Mouse (Mus musculus): ENCODE measurements around the gene Ccdc30. TPM values are rescaled to one million over a fixed set of nuclear protein-coding genes. Genes with fewer than 3 reads are reported as not detected.
A peak's percentile ranks its signal among the peaks of the same experiment; 100 is the strongest.

Ccdc30 gene
- polyA plus RNA-seq, 1 experiment from 2014 or later = 22.8 TPM

GRCm38 (mm10) chr4:119345508-119345907 is 69.8 kb downstream of the Ccdc30 start:
- no peak overlapping the region for H3K4me2 ChIP-seq (ENCODE audit: low read length)
- no peaks in the 10 kb centered on the region for H3K27me3 ChIP-seq (ENCODE audit: control insufficient read depth, insufficient read depth, low read depth, low read length)
- H3K9ac ChIP-seq (ENCODE audit: low read depth, low read length) = no peak overlapping the region
- no peaks in the 10 kb centered on the region for H3K9me3 ChIP-seq (replicated peaks; ENCODE audit: control insufficient read depth, low read length, poor library complexity, severe bottlenecking)
- no peak overlapping the region for H3K4me3 ChIP-seq (ENCODE audit: low read depth, low read length)
- no peak for ATAC-seq
- 97% methylated on average over 6 of the region's 6 CpGs for WGBS
- peaks cover 3% of the 10 kb centered on the region; the same call in 1 of the 2 replicates for H3K36me3 ChIP-seq (ENCODE audit: control insufficient read depth, insufficient read depth, low read length)
- no peak overlapping the region for H3K27ac ChIP-seq (ENCODE audit: low read length)
- no peaks in the 10 kb centered on the region for H3K4me1 ChIP-seq (ENCODE audit: control insufficient read depth, insufficient read depth, low read length)

GRCm38 (mm10) chr4:119338861-119339361 is 76.4 kb downstream of the Ccdc30 start:
- Histone ChIP-seq H3K27me3 (ENCODE audit: control insufficient read depth, insufficient read depth, low read depth, low read length) (no peaks in the 10 kb centered on the region), H3K36me3 (ENCODE audit: control insufficient read depth, insufficient read depth, low read length) (no peaks in the 10 kb centered on the region), H3K9ac (ENCODE audit: low read depth, low read length) (peak overlapping the region; percentile 36; the same call in 1 of the 2 replicates), H3K9me3 (replicated peaks; ENCODE audit: control insufficient read depth, low read length, poor library complexity, severe bottlenecking) (no peaks in the 10 kb centered on the region), H3K4me3 (ENCODE audit: low read depth, low read length) (0 out of 2 replicates have a peak overlapping the region, but pooled peaks have one; percentile 17), H3K4me2 (ENCODE audit: low read length) (peak overlapping the region; percentile 47), H3K27ac (ENCODE audit: low read length) (peak overlapping the region; percentile 93), H3K4me1 (ENCODE audit: control insufficient read depth, insufficient read depth, low read length) (peaks cover 11% of the 10 kb centered on the region)
- ATAC-seq = peak; percentile 93
- 6% methylated on average over 10 of the region's 10 CpGs for WGBS

GRCm38 (mm10) chr4:119338422-119338821 is 76.9 kb downstream of the Ccdc30 start:
- peaks cover 11% of the 10 kb centered on the region for H3K4me1 ChIP-seq (ENCODE audit: control insufficient read depth, insufficient read depth, low read length)
- 0 out of 2 replicates have a peak overlapping the region, but pooled peaks have one; percentile 17 for H3K4me3 ChIP-seq (ENCODE audit: low read depth, low read length)
- H3K4me2 ChIP-seq (ENCODE audit: low read length) = peak overlapping the region; percentile 47

GRCm38 (mm10) chr4:119333487-119333886 is 81.8 kb downstream of the Ccdc30 start:
- no peak overlapping the region for H3K4me2 ChIP-seq (ENCODE audit: low read length)
- H3K4me3 ChIP-seq (ENCODE audit: low read depth, low read length) = no peak overlapping the region
- H3K36me3 ChIP-seq (ENCODE audit: control insufficient read depth, insufficient read depth, low read length) = no peaks in the 10 kb centered on the region
- no peak for ATAC-seq
- H3K4me1 ChIP-seq (ENCODE audit: control insufficient read depth, insufficient read depth, low read length) = peaks cover 8% of the 10 kb centered on the region
- H3K9ac ChIP-seq (ENCODE audit: low read depth, low read length) = no peak overlapping the region
- H3K27ac ChIP-seq (ENCODE audit: low read length) = no peak overlapping the region
- H3K9me3 ChIP-seq (replicated peaks; ENCODE audit: control insufficient read depth, low read length, poor library complexity, severe bottlenecking) = no peaks in the 10 kb centered on the region
- WGBS = 83% methylated on average over 6 of the region's 6 CpGs
- no peaks in the 10 kb centered on the region for H3K27me3 ChIP-seq (ENCODE audit: control insufficient read depth, insufficient read depth, low read depth, low read length)

More at GRCm38 (mm10) chr4:119338422-119338821, 76.9 kb downstream of the Ccdc30 start:
- Histone ChIP-seq H3K36me3 (ENCODE audit: control insufficient read depth, insufficient read depth, low read length) (no peaks in the 10 kb centered on the region), H3K9ac (ENCODE audit: low read depth, low read length) (peak overlapping the region; percentile 36; the same call in 1 of the 2 replicates), H3K9me3 (replicated peaks; ENCODE audit: control insufficient read depth, low read length, poor library complexity, severe bottlenecking) (no peaks in the 10 kb centered on the region), H3K27ac (ENCODE audit: low read length) (peak overlapping the region; percentile 93), H3K27me3 (ENCODE audit: control insufficient read depth, insufficient read depth, low read depth, low read length) (no peaks in the 10 kb centered on the region)
- WGBS = 27% methylated on average over 4 of the region's 4 CpGs
- ATAC-seq = peak; percentile 96

- peak overlapping the region; percentile 73 for H3K4me2 ChIP-seq (ENCODE audit: low read length)
- no peaks in the 10 kb centered on the region for H3K9me3 ChIP-seq (replicated peaks; ENCODE audit: control insufficient read depth, low read length, poor library complexity, severe bottlenecking)
- peaks cover 11% of the 10 kb centered on the region for H3K4me1 ChIP-seq (ENCODE audit: control insufficient read depth, insufficient read depth, low read length)
- H3K36me3 ChIP-seq (ENCODE audit: control insufficient read depth, insufficient read depth, low read length) = 0 out of 2 replicates have a peak, but pooled peaks cover 3% of the 10 kb centered on the region
- H3K4me3 ChIP-seq (ENCODE audit: low read depth, low read length) = peak overlapping the region; percentile 72
- H3K27ac ChIP-seq (ENCODE audit: low read length) = peak overlapping the region; percentile 93
- H3K27me3 ChIP-seq (ENCODE audit: control insufficient read depth, insufficient read depth, low read depth, low read length) = peaks cover 5% of the 10 kb centered on the region; the same call in 1 of the 2 replicates
- H3K9ac ChIP-seq (ENCODE audit: low read depth, low read length) = peak overlapping the region; percentile 74
- ATAC-seq = peak; percentile 78
- 24% methylated on average over 10 of the region's 10 CpGs for WGBS
Observed at GRCm38 (mm10) chr4:119320896-119321550, 94.3 kb downstream of the Ccdc30 start.

GRCm38 (mm10) chr4:119320131-119320830 is 95.0 kb downstream of the Ccdc30 start, which contains the start of gene Ppih:
Gene Ppih, minus strand, starts transcription at chr4:119320546.
- Histone ChIP-seq H3K4me2 (ENCODE audit: low read length) (peak within 1 kb of the TSS; percentile 73), H3K27me3 (ENCODE audit: control insufficient read depth, insufficient read depth, low read depth, low read length) (peaks cover 5% of the 10 kb centered on the region; the same call in 1 of the 2 replicates), H3K4me3 (ENCODE audit: low read depth, low read length) (peak within 1 kb of the TSS; percentile 72), H3K36me3 (ENCODE audit: control insufficient read depth, insufficient read depth, low read length) (peaks cover 4% of the 10 kb centered on the region; the same call in 1 of the 2 replicates), H3K4me1 (ENCODE audit: control insufficient read depth, insufficient read depth, low read length) (peaks cover 11% of the 10 kb centered on the region), H3K27ac (ENCODE audit: low read length) (peak within 1 kb of the TSS; percentile 93), H3K9me3 (replicated peaks; ENCODE audit: control insufficient read depth, low read length, poor library complexity, severe bottlenecking) (no peaks in the 10 kb centered on the region), H3K9ac (ENCODE audit: low read depth, low read length) (peak within 1 kb of the TSS; percentile 74)
- ATAC-seq = peak; percentile 98
- WGBS = 1% methylated on average over 44 of the region's 44 CpGs

- Histone ChIP-seq H3K9me3 (replicated peaks; ENCODE audit: control insufficient read depth, low read length, poor library complexity, severe bottlenecking) (no peaks in the 10 kb centered on the region), H3K9ac (ENCODE audit: low read depth, low read length) (no peak overlapping the region), H3K4me1 (ENCODE audit: control insufficient read depth, insufficient read depth, low read length) (no peaks in the 10 kb centered on the region), H3K4me3 (ENCODE audit: low read depth, low read length) (no peak overlapping the region), H3K27me3 (ENCODE audit: control insufficient read depth, insufficient read depth, low read depth, low read length) (no peaks in the 10 kb centered on the region), H3K27ac (ENCODE audit: low read length) (no peak overlapping the region), H3K36me3 (ENCODE audit: control insufficient read depth, insufficient read depth, low read length) (peaks cover 13% of the 10 kb centered on the region), H3K4me2 (ENCODE audit: low read length) (no peak overlapping the region)
- no peak for ATAC-seq
- 97% methylated on average over 1 of the region's 1 CpGs for WGBS
Observed at GRCm38 (mm10) chr4:119313756-119314155, 101.6 kb downstream of the Ccdc30 start.

GRCm38 (mm10) chr4:119305418-119305817 is 109.9 kb downstream of the Ccdc30 start:
- no peak overlapping the region for H3K4me3 ChIP-seq (ENCODE audit: low read depth, low read length)
- H3K27me3 ChIP-seq (ENCODE audit: control insufficient read depth, insufficient read depth, low read depth, low read length) = no peaks in the 10 kb centered on the region
- no peak overlapping the region for H3K27ac ChIP-seq (ENCODE audit: low read length)
- H3K4me1 ChIP-seq (ENCODE audit: control insufficient read depth, insufficient read depth, low read length) = no peaks in the 10 kb centered on the region
- ATAC-seq = no peak
- no peak overlapping the region for H3K9ac ChIP-seq (ENCODE audit: low read depth, low read length)
- H3K4me2 ChIP-seq (ENCODE audit: low read length) = no peak overlapping the region
- peaks cover 4% of the 10 kb centered on the region; the same call in 1 of the 2 replicates for H3K36me3 ChIP-seq (ENCODE audit: control insufficient read depth, insufficient read depth, low read length)
- H3K9me3 ChIP-seq (replicated peaks; ENCODE audit: control insufficient read depth, low read length, poor library complexity, severe bottlenecking) = no peaks in the 10 kb centered on the region
- 63% methylated on average over 5 of the region's 5 CpGs for WGBS

All from midbrain, embryonic 16.5 days (tissue).